Mouse (Mus musculus): Measurements from ENCODE around the gene Arpc1a. TPM values are rescaled to one million over a fixed set of nuclear protein-coding genes. Genes with fewer than 3 reads are reported as not detected.

Arpc1a gene
- total RNA-seq, 2 experiments from 2014 or later = 192 to 199 TPM

DNA sequence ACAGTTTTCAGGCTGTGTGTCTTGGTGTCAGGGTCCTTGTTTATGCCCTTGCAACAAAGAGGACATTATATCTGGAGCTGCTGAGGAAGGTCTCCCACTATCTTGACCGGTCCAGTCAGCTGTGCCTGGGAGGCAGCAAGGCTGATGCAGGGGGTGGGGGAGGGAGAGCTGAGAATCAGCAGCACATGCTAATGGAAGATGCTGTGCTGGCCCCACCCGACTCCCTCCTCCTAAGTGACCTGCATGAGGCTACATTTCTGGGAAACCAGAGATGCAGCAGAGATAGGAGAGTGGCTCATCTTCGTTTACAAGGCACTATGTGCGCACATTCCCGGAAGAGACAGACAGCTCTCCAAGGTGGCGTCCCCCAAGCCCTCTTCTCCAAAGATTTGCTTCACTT lies 26.8 kb downstream of the Arpc1a start:
- DNase-seq (ENCODE audit: extremely low spot score in 1 of 2, low spot score in 2 of 2) = no peak
- TF ChIP-seq CTCF (IDR thresholded peaks at IDR 0.05) = no peak
- H3K4me3 ChIP-seq = no peak overlapping the region
- intact Hi-C loops (cut with DNase I) = no loop called here
- H3K27ac ChIP-seq = no peak overlapping the region

DNA sequence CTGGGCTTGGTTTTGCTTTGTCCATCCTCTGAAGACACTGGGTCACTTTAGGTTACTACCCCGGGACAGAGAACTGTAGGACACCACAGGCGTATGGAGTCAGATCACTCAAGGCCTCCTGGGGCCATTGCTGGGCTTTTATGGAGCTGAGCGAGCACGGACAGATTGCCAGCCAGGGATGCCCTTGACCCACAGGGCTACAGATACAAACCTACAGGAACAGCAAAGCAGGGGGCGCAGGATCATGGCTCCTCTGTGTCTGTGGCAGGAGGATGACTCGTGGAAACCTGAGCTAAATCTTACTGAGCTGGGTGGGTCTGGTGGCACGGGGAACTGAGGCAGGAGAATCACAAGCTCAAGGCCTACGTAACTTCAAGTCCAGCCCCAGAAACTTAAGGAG lies 28.9 kb downstream of the Arpc1a start:
- intact Hi-C loops (cut with DNase I) = no loop called here
- DNase-seq (ENCODE audit: extremely low spot score in 1 of 2, low spot score in 2 of 2) = no peak
- no peak for TF ChIP-seq CTCF (IDR thresholded peaks at IDR 0.05)
- no peak overlapping the region for H3K27ac ChIP-seq
- no peak overlapping the region for H3K4me3 ChIP-seq

DNA sequence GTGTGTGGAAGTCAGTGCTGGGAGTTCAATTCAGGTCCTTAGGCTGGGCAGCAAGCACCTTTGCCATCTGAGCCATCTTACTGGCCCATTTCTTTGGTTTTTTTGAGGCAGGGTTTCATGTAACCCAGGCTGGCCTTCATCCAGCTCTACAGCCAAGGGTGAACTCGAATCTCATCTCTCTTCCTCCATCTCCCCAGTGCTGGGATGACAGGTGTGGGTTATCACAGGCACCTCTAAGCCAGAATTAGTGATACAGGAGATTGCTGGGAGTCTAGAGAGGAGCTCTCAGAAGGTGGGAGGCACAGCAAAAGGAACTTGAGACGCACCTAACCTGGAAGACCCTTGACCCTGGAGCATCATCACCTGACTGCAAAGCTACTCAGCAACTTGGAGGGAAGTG lies 29.8 kb downstream of the Arpc1a start:
- no peak for DNase-seq (ENCODE audit: extremely low spot score in 1 of 2, low spot score in 2 of 2)
- no peak overlapping the region for H3K4me3 ChIP-seq
- intact Hi-C loops (cut with DNase I) = no loop called here
- no peak overlapping the region for H3K27ac ChIP-seq
- TF ChIP-seq CTCF (IDR thresholded peaks at IDR 0.05) = no peak

DNA sequence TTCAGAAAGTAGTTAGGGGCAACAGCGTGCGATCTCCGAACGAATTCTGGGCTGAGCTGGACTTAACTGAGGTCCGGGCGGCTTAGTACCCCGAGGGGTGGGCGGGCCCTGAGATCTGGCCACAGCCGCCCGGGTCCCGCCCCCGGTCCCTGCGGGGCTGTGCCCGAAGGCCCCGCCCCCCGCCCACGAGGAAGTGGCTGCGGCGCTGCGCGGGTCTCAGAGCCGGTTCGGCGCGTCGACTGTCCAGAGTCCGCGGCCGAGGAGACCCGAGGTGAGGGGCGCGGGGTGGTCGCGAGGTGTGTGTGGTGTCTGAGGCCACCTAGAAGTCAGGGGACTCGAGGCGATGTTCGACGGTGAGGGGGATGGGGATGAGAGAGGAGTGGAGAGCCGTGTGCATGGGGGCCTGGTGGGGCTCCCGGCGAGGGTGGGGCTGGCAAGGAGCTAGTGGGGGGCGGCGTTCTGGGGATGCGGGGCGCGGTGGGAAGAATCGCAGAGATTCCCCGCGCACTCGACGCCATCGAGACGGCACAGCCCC lies 30.5 kb downstream of the Arpc1a start, which contains the start of gene Arpc1b:
Gene Arpc1b (plus strand): TSS at position 145 of the 535 bp plus-strand sequence.
- intact Hi-C loops (cut with DNase I) = no loop called here
- peak in 1 of 2 experiments; percentile 37 for DNase-seq (ENCODE audit: extremely low spot score in 1 of 2, low spot score in 2 of 2)
- H3K4me3 ChIP-seq = peak within 1 kb of the TSS; percentile 57
- TF ChIP-seq CTCF (IDR thresholded peaks at IDR 0.05) = no peak
- H3K27ac ChIP-seq = peak within 1 kb of the TSS; percentile 78

DNA sequence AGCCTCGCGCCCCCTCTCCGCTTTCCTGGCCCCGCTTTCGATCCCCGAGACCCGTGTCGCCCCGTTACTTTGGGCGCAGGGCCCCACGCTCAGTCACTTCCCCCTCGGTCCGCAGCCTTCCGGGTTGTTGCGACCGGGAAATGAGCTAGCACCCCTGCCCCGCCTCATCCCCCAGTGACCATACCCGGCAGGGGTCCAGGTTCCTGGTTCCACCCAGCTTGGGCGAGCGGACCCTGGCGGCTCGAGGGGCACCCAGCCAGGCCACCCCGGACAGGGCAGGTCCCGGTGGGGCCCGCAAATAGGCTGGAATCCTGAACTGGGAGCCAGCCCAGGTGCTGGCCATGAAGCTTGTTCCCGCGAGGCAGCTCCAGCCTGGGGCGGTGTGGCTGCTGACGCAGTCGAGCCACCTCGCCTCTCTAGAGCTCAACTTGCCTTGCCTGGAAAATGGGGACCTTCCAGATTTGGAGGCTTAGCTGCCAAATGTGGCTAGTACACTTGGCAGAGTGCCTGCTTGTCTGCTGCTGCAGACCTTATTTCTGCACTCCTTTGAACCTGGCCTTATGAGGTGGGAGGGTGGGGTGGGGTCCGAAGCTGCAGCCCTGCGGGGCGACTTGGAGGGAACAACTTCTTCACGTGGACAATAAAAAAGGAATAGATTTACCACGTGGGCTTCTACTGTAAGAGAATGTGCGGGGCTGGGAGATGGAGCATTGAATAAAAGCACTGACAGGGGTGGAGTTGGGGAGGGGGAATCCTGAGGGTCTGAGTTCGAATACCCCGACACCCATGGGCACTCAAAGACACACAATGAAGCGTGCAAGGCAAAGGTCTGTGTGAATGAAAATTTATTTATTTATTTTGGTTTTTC lies 31.2 kb downstream of the Arpc1a start:
- no peak for DNase-seq (ENCODE audit: extremely low spot score in 1 of 2, low spot score in 2 of 2)
- intact Hi-C loops (cut with DNase I) = no loop called here
- Histone ChIP-seq H3K27ac (peak overlapping the region; percentile 78), H3K4me3 (peak overlapping the region; percentile 57)
- TF ChIP-seq CTCF (IDR thresholded peaks at IDR 0.05) = no peak

DNA sequence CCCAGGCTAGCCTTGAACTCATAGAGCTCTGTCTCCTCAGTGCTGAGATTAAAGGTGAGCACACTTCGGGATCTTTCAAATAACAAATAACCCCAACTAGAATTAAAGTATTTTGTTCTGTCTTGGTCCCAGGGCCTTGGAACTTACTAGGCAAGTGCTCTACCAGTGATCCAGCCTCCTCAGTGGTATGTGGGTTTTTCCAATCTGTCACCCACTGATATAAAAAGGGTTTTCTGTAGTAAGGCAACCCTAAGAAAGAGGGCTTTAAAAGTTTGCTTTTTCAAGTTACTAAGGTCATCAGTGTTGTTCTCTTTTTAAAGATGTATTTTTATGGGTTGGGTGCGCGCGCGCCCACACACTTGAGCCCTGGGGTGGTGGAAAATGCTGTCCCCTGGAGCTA lies 32.1 kb downstream of the Arpc1a start:
- intact Hi-C loops (cut with DNase I) = no loop called here
- H3K27ac ChIP-seq = peak overlapping the region; percentile 53; the same call in 1 of the 2 replicates
- TF ChIP-seq CTCF (IDR thresholded peaks at IDR 0.05) = no peak
- DNase-seq (ENCODE audit: extremely low spot score in 1 of 2, low spot score in 2 of 2) = no peak
- no peak overlapping the region for H3K4me3 ChIP-seq

DNA sequence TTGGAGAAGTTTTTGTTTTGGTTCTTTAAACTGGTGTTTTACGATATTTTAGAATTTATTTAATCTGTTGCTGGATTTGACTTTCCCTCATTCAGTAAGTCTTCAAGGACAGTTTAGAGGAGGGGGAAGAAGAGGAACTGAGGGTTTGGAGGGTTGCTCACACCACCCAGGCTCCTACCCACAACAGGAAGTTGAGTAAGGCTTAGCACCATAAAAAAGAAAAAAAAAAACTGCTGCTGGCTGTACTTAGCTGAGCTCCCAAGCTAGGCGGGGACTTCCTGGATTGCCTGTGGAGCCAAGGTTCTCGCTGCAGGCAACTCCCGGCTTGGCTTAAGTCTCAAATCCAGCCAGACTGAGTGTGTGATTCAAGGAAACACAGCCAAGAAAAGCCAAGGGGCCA lies 32.7 kb downstream of the Arpc1a start:
- intact Hi-C loops (cut with DNase I) = no loop called here

DNA sequence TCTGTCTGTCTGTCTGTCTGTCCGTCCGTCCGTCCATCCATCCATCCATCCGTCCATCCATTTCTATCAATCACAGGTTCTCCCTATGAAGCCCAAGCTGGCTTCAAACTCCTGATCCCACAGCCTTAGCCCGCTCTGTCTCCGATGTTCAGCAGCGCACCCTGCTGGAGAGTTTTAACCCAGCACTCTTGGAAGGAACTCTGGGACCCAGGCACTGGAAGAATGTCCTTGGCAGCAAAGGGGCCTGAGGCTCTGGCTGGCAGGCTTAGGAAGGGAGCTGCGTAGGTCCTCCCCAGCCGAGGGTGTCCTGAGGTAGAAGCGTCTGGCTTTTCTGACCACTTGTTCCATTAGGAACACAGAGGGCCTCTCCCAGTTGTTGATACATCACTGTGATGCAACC lies 33.3 kb downstream of the Arpc1a start:
- TF ChIP-seq CTCF (IDR thresholded peaks at IDR 0.05) = peak; percentile 67
- intact Hi-C loops (cut with DNase I) = no loop called here
- H3K27ac ChIP-seq = no peak overlapping the region; the same call in 1 of the 2 replicates
- peak in 1 of 2 experiments; percentile 54 for DNase-seq (ENCODE audit: extremely low spot score in 1 of 2, low spot score in 2 of 2)
- H3K4me3 ChIP-seq = no peak overlapping the region

More for the DNA sequence above, 32.7 kb downstream of the Arpc1a start:
- no peak overlapping the region for H3K4me3 ChIP-seq
- TF ChIP-seq CTCF (IDR thresholded peaks at IDR 0.05) = no peak
- H3K27ac ChIP-seq = peak overlapping the region; percentile 53; the same call in 1 of the 2 replicates
- no peak for DNase-seq (ENCODE audit: extremely low spot score in 1 of 2, low spot score in 2 of 2)

DNA sequence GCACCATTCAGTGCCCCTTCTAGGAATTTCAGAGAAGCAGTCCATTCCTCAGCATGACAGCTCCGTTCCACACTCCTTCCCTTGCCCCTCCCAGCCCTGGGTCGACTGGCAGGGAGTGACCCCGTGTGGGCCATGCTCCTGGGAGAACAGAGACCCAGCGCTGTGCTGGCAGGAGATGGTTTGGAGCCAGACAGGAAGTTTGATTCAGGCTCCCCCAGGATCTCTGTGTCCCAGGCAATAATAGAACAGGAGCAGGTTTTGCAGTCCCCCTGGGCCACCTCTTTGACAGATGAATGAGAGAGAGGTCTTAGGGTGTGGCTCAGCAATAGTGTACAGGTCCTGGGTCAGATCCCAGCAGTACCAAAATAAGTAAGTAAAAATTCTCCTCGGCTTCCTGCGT lies 34.4 kb downstream of the Arpc1a start:
- TF ChIP-seq CTCF (IDR thresholded peaks at IDR 0.05) = no peak
- no peak overlapping the region for H3K27ac ChIP-seq
- no peak for DNase-seq (ENCODE audit: extremely low spot score in 1 of 2, low spot score in 2 of 2)
- intact Hi-C loops (cut with DNase I) = no loop called here
- no peak overlapping the region for H3K4me3 ChIP-seq

DNA sequence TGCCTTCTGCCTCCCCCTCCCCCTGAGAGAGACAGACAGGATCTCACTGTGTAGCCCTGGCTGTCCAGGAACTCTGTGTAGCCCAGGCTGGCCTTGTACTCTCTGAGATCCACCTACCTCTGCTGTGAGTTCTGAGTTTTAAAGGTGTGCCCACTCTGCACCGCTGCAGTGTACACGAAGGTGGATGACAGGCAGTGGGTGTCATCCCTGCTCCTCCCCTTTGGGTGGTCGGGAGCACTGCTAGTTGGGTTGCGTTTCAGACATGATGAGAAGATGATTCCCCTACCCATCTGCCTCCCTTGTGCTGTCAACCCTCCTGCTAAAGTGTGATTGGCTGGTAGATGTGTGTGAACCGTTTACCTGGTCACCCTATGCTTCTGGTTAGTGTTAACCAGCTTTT lies 34.8 kb downstream of the Arpc1a start:
- Histone ChIP-seq H3K27ac (no peak overlapping the region), H3K4me3 (no peak overlapping the region)
- no peak for TF ChIP-seq CTCF (IDR thresholded peaks at IDR 0.05)
- intact Hi-C loops (cut with DNase I) = no loop called here
- DNase-seq (ENCODE audit: extremely low spot score in 1 of 2, low spot score in 2 of 2) = no peak

DNA sequence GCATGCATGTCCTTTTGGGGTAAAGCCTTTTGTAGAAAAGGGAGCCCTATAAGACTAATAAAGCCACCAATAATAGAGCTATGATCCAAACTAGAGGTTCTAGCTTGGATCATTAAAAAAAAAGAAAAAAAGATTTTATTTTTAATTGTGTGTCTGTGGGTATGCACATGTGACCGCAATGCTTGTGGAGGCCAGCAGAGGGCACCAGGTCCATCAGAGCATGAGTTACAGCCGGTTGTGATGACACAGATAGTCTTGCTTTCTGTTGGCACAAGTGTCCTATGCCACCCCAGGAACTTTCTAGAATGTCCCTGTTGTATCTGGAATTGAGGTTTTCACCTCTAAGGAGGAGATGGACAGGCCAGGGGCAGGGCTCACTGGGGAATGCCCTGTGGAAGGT lies 35.8 kb downstream of the Arpc1a start:
- TF ChIP-seq CTCF (IDR thresholded peaks at IDR 0.05) = peak; percentile 31
- intact Hi-C loops (cut with DNase I) = no loop called here
- no peak overlapping the region for H3K27ac ChIP-seq
- DNase-seq (ENCODE audit: extremely low spot score in 1 of 2, low spot score in 2 of 2) = no peak
- H3K4me3 ChIP-seq = no peak overlapping the region

DNA sequence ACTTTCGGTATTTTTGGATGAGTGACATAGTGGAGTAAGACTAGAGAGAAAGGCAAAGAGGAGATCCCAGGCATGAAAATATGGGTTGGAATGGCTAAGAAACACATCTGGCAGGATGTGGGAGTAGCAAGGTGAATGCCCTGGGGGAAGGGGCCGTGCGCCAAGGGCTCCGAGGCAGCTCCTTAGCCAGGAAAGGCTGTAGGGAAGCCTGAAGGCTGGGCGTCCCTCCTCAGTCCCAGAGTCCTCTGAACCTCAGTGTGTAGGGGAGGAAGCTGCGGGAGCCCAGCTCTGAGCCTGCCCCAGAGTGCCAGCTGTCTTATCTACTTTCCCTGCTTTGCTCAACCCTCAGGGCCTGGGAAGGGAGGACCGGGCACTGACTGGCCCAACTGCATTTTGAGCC lies 37.3 kb downstream of the Arpc1a start:
- intact Hi-C loops (cut with DNase I) = no loop called here
- H3K4me3 ChIP-seq = no peak overlapping the region
- no peak for TF ChIP-seq CTCF (IDR thresholded peaks at IDR 0.05)
- DNase-seq (ENCODE audit: extremely low spot score in 1 of 2, low spot score in 2 of 2) = no peak
- no peak overlapping the region for H3K27ac ChIP-seq
